Mouse (Mus musculus) kidney, postnatal 14 days (tissue): ENCODE results near the gene Nek9.

Experiments
- DNase-seq: peaks from one replicate; pipeline ENCODE4 v3.0.0; 2022; ENCODE audit warnings: mixed read lengths

The Nek9 gene

GRCm38 (mm10) chr12:85339243-85339729, at the start of gene Nek9:
Gene Nek9, minus strand, starts transcription at chr12:85339362.
- DNase-seq, result peak; percentile 95

DNA sequence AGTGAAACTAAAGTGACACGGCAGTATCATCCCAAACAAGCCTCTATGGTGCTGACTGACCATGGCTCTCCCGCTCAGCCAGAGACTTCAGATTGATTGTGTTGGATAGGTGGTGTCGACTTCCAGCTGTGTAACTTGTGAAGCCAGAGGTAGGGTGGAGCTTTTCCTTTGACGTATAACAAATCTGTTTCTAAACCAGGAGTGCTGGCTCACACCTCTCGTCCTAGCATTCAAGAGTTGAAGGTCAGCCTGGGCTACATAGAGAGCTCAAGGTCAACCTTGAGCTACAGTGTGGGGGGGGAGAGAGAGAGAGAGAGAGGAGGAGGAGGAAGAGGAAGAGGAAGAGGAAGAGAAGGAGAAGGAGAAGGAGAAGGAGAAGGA, 46.8 kb upstream of the Nek9 start:
- no peak for DNase-seq

GRCm38 (mm10) chr12:85385329-85385994, 46.3 kb upstream of the Nek9 start:
- no peak for DNase-seq

DNA sequence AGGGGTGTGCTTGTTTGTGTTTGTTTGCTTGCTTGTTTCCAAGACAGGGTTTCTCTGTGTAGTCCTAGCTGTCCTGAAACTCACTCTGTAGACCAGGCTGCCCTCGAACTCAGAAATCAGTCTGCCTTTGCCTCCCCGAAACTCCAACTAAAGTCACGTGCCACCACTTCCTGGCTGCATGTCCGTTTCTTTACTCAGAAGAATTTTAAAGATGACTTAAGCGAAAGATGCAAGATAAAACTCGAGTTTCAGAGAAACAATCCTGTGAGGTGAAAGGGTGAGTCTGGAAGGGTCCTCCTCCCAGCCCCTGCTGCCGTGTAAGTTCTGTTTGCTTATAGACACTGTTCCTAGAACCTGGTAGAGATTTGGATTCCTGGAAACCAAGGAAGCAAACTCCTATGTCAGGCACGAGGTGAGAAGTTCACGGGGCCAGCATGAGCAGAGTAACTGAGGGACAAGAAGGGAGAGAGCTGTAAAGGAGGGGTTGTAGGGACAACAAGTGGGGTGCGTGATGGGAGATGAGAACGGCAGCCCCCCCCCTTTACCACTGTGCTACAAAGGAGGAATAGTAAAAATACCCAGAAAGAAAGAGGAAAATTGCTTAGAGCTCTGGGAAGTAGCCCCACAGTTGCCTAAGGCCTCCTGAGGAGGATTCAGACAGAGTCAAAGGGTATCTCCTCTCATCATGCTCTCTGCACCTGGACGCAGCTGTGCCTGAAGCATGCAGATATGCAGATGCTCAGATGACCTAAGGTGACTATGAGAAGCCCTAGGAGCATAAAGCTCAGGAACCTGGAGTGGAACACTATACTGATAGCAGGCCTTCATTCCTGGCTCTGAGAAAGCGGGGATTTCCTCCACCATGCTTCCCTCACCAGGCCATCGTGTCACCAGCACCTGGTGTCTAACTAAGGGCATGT, 43.9 kb upstream of the Nek9 start:
- no peak for DNase-seq

DNA sequence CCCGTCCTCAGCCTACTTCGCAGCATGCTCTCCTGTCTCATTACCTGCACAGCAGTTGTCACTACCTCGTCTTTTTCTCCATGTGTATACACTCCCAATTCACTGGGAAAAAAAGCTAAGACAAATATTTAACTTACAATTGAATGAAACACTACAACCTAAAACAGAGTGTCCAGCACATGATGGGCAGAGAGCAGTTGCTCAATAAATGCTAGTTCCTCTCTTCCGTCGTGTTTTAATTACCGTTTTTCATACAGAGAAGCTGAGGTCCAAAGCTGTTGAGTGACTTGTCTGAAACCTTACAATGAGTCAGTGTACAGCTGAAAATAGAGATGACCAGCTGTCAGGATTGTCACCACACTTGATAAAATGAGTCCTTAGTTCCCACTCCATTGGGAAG, 42.4 kb upstream of the Nek9 start:
- DNase-seq, result no peak

- DNase-seq, result no peak
Observed at GRCm38 (mm10) chr12:85380942-85381341, 41.8 kb upstream of the Nek9 start.

DNA sequence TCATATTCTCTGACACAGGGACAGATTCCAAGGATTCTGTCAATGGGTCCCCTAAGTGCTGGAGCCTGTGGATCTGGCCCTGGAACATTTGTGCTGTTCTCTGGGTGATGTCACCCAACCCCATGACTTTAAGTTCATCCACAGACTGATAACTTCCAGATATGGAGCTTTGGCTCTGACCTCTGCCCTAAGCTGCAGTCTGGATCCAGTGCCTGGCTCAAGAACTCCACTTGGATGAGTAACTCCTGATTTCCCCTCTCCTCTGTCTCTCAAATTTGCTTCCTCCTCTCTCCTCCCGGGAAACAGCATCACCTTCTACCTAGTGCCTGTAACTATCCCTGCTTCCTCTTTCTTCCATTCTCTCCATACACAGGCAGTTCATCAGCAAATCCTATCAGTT, 41.1 kb upstream of the Nek9 start:
- DNase-seq, result no peak

DNA sequence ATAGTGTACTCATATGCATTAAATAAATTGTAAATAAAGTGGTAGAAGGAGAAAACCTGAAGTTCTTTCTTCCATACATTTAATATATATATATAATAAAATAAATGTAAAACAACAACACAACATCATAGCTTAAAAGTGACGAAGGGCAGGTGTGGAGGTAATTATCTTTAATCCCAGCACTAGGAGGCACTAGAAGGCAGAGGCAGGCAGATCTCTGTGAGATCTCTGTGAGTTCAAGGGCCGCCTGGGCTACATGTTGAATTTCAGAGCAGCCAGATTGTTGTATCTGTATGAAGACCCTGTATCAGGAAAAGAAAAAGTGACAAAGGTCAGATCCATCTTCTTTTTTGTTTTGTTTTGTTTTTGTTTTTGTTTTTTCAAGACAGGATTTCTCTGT, 39.1 kb upstream of the Nek9 start:
- no peak for DNase-seq

- DNase-seq, result peak; percentile 94
Observed at GRCm38 (mm10) chr12:85374561-85375272, 35.6 kb upstream of the Nek9 start, which contains the start of gene Tmed10. Gene Tmed10, minus strand, starts transcription at chr12:85374847.

- peak; percentile 81 for DNase-seq
Observed at GRCm38 (mm10) chr12:85373591-85374560, 34.7 kb upstream of the Nek9 start.

- no peak for DNase-seq
Observed at GRCm38 (mm10) chr12:85372068-85372665, 33.0 kb upstream of the Nek9 start.

DNA sequence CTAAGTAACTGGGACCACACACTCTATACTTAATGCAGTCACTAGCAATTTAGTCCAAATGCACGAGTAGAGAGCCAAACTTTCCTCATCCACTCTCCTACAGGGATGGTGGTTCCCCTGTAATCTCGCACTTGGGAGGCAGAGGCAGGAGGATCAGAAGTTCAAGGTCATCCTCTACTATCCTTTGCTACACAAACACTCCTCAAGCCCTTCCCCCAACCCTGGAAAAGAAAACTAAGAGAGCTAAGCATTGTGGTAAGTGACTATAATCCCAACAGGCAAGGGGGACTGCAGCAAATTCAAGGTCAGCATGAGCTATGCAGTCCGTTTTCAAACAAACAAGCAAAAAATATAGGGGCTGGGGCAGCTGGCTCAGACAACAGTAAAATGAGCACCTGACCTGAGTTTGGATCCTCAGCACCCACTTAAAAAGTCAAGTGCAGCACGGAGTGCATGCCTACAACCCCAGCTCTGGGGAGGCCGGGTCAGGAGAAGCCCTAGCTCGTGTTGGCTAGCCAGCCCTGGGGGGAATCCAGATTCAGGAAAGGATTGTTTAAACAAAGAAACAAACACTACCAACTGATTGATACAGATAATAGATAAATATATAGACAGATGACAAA, 29.4 kb upstream of the Nek9 start:
- DNase-seq, result no peak

DNA sequence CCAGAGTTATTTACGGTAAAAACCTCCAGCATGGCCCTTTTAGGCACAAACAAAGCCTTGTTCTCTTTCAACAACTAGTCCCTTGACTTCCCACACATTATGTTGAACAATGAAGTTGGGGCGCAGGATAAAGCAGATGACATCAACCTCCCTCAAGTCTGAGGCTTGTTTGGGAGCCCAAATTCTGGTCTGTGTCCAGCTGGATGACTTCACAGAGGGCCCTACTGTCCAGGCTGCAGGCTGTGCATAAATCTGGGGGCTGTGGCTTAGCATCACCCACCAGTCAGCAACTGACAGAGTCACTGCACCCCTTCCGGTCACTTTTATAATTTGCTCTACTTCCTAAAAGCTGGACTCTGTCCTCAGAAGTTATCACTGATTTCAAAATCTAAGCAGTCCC, 27.1 kb upstream of the Nek9 start:
- DNase-seq, result no peak

GRCm38 (mm10) chr12:85362510-85362909, 23.3 kb upstream of the Nek9 start:
- DNase-seq, result no peak

- no peak for DNase-seq
Observed at GRCm38 (mm10) chr12:85361580-85361979, 22.4 kb upstream of the Nek9 start.

- no peak for DNase-seq
Observed at GRCm38 (mm10) chr12:85361165-85361564, 22.0 kb upstream of the Nek9 start.

DNA sequence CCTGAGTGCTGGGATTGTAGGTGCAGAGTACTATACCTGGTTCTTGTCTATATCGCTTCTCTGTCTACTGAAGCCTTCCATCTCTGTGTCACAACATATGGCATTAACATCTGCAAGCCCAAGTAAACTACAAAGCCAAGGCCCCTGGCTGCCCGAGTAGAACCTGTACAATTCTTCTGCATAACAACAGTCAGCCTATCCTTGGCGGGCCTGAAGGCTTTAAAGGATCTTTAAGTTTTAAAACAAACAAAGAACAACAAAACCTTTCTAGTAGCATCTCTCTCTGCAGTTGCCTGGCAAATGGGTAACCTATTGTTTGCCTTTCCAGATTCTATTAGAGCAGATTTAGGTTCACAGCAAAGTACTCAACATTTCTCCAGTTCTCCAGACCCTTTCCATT, 14.9 kb upstream of the Nek9 start:
- no peak for DNase-seq

GRCm38 (mm10) chr12:85350407-85351232, 11.5 kb upstream of the Nek9 start:
- DNase-seq, result peak; percentile 46

GRCm38 (mm10) chr12:85348338-85348737, 9.2 kb upstream of the Nek9 start:
- DNase-seq, result peak; percentile 32

DNA sequence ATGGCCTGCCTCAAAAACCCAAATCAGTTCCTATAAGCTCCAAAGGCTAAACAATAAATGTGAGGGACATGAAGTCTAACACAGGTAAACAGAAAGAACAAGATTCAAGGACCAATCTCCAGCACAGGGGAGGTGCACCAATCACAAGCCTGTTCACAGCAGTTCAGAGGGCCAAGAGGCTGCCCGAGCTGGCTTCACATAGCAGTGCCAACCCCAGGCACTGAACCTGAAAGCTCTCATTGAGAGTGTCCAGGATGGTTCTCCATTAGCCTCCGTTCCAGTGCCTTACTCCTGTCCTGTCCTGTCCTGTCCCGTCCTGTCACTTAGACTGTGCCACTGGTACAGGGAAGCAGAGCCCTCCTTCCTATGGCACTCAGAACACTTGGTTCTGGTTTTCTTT, 8.0 kb upstream of the Nek9 start:
- no peak for DNase-seq
